Mouse (Mus musculus) ovary, adult 10 weeks (tissue): ENCODE data around the gene Igf1. TPM values are rescaled to one million over a fixed set of nuclear protein-coding genes. Genes with fewer than 3 reads are reported as not detected.

Experiments used
- polyA plus RNA-seq: library from polyadenylated mRNA; stranded (reverse); fragments of 350-450 nt; fragmentation: Illumina TruSeq; extraction: RNeasy Lipid Tissue Mini Kit (QIAGEN cat#74804); gene quantifications from one replicate; pipeline ENCODE4 v1.2.3, GENCODE M21; 2014

The Igf1 gene
- polyA plus RNA-seq, result 253 TPM

DNA sequence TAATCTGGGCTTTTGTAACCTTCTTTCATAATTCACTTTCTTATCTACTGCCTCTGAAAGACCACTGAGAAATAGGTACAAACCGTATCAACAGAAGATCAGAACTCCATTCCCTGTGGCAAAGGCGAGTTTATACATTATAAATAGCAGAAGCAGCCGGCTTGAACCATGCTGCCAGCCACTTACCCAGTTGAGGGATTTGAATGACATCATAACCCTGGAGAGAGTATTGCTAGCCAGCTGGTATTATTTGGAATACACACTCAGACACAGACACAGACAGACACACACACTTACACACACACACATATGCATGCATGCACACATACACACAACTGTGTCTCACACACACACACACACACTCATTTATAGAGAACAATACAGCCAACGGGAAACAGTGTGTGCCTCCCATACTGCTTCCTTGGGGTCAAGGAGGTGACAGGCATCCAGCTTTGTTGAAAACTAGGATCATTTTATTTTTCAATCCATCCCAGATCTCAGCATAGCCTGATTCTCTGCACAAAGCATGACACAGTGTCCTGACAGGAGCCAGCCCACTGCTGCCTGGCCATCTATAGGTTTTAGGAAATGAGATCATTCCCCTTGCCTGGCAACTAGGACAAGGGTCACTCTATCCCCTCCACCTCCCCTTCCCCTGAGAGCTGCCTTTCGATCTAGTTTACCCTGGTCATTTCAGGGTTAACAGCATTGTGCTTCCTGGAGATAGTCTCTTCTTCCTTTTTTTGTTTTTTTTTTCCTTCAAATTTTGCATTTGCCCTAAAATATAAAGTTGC lies at the start of gene Igf1:
Igf1 (plus strand) TSS at position 253 of the 794 bp plus-strand sequence.

Other genes with a start within 250 kb of the Igf1 start
- not detected for gene Pmch, start 232.8 kb downstream of the Igf1 start, polyA plus RNA-seq